Mouse (Mus musculus): ENCODE data around the gene Vmn2r83. TPM values are rescaled to one million over a fixed set of nuclear protein-coding genes. Genes with fewer than 3 reads are reported as not detected.
"Not testable (repeated sequence)": the region's sequence is repeated elsewhere in the genome, so short reads cannot be mapped to it uniquely, and the experiment has no call there.

Vmn2r83 gene
- total RNA-seq (2014; fragmentation: Nextera tagmentation) (not detected in 2 replicates), total RNA-seq (2017) (not detected in 2 replicates)

- ATAC-seq (replicated peaks; ENCODE audit: low FRiP score, low TSS enrichment, poor library complexity, severe bottlenecking) = no peak
These were observed at the start of gene Vmn2r83 for GRCm38 (mm10) chr10:79468431-79468830. Gene Vmn2r83 (plus strand): TSS chr10:79468731.

- not testable (repeated sequence) for ATAC-seq (replicated peaks; ENCODE audit: low FRiP score, low TSS enrichment, poor library complexity, severe bottlenecking)
These were observed 33.2 kb upstream of the Vmn2r83 start for GRCm38 (mm10) chr10:79435141-79435820.

- no peak for ATAC-seq (replicated peaks; ENCODE audit: low FRiP score, low TSS enrichment, poor library complexity, severe bottlenecking)
These were observed 27.4 kb downstream of the Vmn2r83 start for GRCm38 (mm10) chr10:79495886-79496285.

- ATAC-seq (replicated peaks; ENCODE audit: low FRiP score, low TSS enrichment, poor library complexity, severe bottlenecking) = no peak
These were observed 28.3 kb downstream of the Vmn2r83 start for GRCm38 (mm10) chr10:79496701-79497288.

GRCm38 (mm10) chr10:79502830-79503644 lies 34.5 kb downstream of the Vmn2r83 start:
- ATAC-seq (replicated peaks; ENCODE audit: low FRiP score, low TSS enrichment, poor library complexity, severe bottlenecking) = peak; percentile 50; the same call in 1 of the 2 replicates

- no peak for ATAC-seq (replicated peaks; ENCODE audit: low FRiP score, low TSS enrichment, poor library complexity, severe bottlenecking)
These were observed 38.2 kb downstream of the Vmn2r83 start for GRCm38 (mm10) chr10:79506709-79507108.

GRCm38 (mm10) chr10:79524433-79524832 lies 55.9 kb downstream of the Vmn2r83 start:
- ATAC-seq (replicated peaks; ENCODE audit: low FRiP score, low TSS enrichment, poor library complexity, severe bottlenecking) = no peak

GRCm38 (mm10) chr10:79525456-79526325 lies 57.2 kb downstream of the Vmn2r83 start:
- no peak for ATAC-seq (replicated peaks; ENCODE audit: low FRiP score, low TSS enrichment, poor library complexity, severe bottlenecking)

- no peak for ATAC-seq (replicated peaks; ENCODE audit: low FRiP score, low TSS enrichment, poor library complexity, severe bottlenecking)
These were observed 58.3 kb downstream of the Vmn2r83 start for GRCm38 (mm10) chr10:79526661-79527452.

- ATAC-seq (replicated peaks; ENCODE audit: low FRiP score, low TSS enrichment, poor library complexity, severe bottlenecking) = no peak
These were observed 58.9 kb downstream of the Vmn2r83 start for GRCm38 (mm10) chr10:79527453-79527845.

GRCm38 (mm10) chr10:79528081-79528480 lies 59.5 kb downstream of the Vmn2r83 start:
- no peak for ATAC-seq (replicated peaks; ENCODE audit: low FRiP score, low TSS enrichment, poor library complexity, severe bottlenecking)

GRCm38 (mm10) chr10:79530241-79530640 lies 61.7 kb downstream of the Vmn2r83 start:
- no peak for ATAC-seq (replicated peaks; ENCODE audit: low FRiP score, low TSS enrichment, poor library complexity, severe bottlenecking)

GRCm38 (mm10) chr10:79530721-79531120 lies 62.2 kb downstream of the Vmn2r83 start:
- no peak for ATAC-seq (replicated peaks; ENCODE audit: low FRiP score, low TSS enrichment, poor library complexity, severe bottlenecking)

- no peak for ATAC-seq (replicated peaks; ENCODE audit: low FRiP score, low TSS enrichment, poor library complexity, severe bottlenecking)
These were observed 63.1 kb downstream of the Vmn2r83 start for GRCm38 (mm10) chr10:79531593-79531992.

GRCm38 (mm10) chr10:79532678-79533077 lies 64.1 kb downstream of the Vmn2r83 start:
- no peak for ATAC-seq (replicated peaks; ENCODE audit: low FRiP score, low TSS enrichment, poor library complexity, severe bottlenecking)

GRCm38 (mm10) chr10:79533126-79533911 lies 64.8 kb downstream of the Vmn2r83 start, which contains the start of gene Plpp2:
Gene Plpp2 (minus strand): TSS chr10:79533796.
- peak; percentile 88 for ATAC-seq (replicated peaks; ENCODE audit: low FRiP score, low TSS enrichment, poor library complexity, severe bottlenecking)

- no peak for ATAC-seq (replicated peaks; ENCODE audit: low FRiP score, low TSS enrichment, poor library complexity, severe bottlenecking)
These were observed 65.9 kb downstream of the Vmn2r83 start for GRCm38 (mm10) chr10:79534426-79534825.

- no peak for ATAC-seq (replicated peaks; ENCODE audit: low FRiP score, low TSS enrichment, poor library complexity, severe bottlenecking)
These were observed 66.9 kb downstream of the Vmn2r83 start for GRCm38 (mm10) chr10:79535431-79535830.
